Mouse (Mus musculus): ENCODE data around the gene Pdzk1. TPM values are rescaled to one million over a fixed set of nuclear protein-coding genes. Genes with fewer than 3 reads are reported as not detected.

Pdzk1 gene
- total and polyA plus RNA-seq, 3 experiments = 0.13 TPM; not detected in 2

- no peak for DNase-seq (ENCODE audit: extremely low read depth)
- Histone ChIP-seq H3K27me3 (replicated peaks) (no peaks in the 10 kb centered on the region), H3K79me2 (replicated peaks; ENCODE audit: control insufficient read depth, extremely low read depth, insufficient read depth, poor library complexity, severe bottlenecking) (no peaks in the 10 kb centered on the region), H3K9ac (ENCODE audit: insufficient read depth, low read depth) (no peak overlapping the region), H3K9me3 (replicated peaks; ENCODE audit: low read length) (no peaks in the 10 kb centered on the region), H3K36me3 (replicated peaks in 1 of 2; ENCODE audit: control insufficient read depth in 1 of 2, insufficient read depth in 1 of 2, low read length in 1 of 2) (no peaks in the 10 kb centered on the region), H3K27ac (ENCODE audit: insufficient read depth, low read depth) (no peak overlapping the region), H3K4me1 (ENCODE audit: control insufficient read depth in 1 of 2, insufficient read depth in 2 of 2) (peaks cover 16 to 17% of the 10 kb centered on the region in 2 experiments), H3K4me2 (ENCODE audit: insufficient read depth, low read depth, poor library complexity, severe bottlenecking) (no peak overlapping the region), H3K4me3 (replicated peaks in 1 of 3; ENCODE audit: low read depth in 2 of 3, low read length in 2 of 3, poor library complexity in 1 of 3) (no peak overlapping the region)
- dilution Hi-C loops (cut with MboI; ENCODE audit: extremely low pct_ligation_motif_present, extremely low pct_unique_long_range_greater_than_20kb, low sequenced_read_pairs) = no loop called here
- TF ChIP-seq RCOR1 (conservative IDR thresholded peaks at IDR 0.05; ENCODE audit: low read depth, low read length) (no peak), RAD21 (IDR thresholded peaks at IDR 0.05; ENCODE audit: low read depth, low read length) (no peak), CHD1 (IDR thresholded peaks at IDR 0.05; ENCODE audit: low read depth, low read length) (no peak), IRF4 (IDR thresholded peaks at IDR 0.05; ENCODE audit: low read depth, low read length) (no peak), TCF12 (IDR thresholded peaks at IDR 0.05; ENCODE audit: low read depth, low read length) (no peak), USF2 (conservative IDR thresholded peaks at IDR 0.05; ENCODE audit: low read depth, low read length) (no peak), SIN3A (IDR thresholded peaks at IDR 0.05; ENCODE audit: low read length) (no peak), SMC3 (IDR thresholded peaks at IDR 0.05; ENCODE audit: low read depth, low read length) (no peak)
- in situ Hi-C loops (cut with MboI; ENCODE audit: low pct_ligation_motif_present, low pct_unique_long_range_greater_than_20kb, low sequenced_read_pairs) = no loop called here
These were observed 17.9 kb downstream of the Pdzk1 start for GRCm38 (mm10) chr3:96846985-96847384.

DNA sequence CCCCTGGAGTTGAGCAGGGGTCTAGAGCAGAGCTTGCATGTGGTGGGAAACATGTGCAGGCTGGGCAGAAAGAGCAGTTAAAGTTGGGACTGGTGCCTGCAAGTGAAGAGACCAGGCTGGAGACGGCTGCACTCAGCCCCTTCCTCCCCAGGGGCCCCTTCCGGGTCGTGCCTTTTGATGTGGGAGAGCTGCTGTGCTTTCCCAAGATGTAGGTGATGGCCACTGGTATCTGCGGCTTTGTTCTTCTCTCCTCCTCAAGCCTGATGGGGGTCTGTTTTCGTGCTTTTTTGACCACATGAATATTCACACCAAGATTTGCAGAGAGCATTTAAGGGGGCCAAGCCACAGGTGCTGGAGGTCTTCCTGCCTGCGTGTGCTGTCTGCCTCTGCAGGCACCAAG, 18.6 kb downstream of the Pdzk1 start:
- Histone ChIP-seq H3K9me3 (replicated peaks; ENCODE audit: low read length) (no peaks in the 10 kb centered on the region), H3K4me1 (ENCODE audit: control insufficient read depth in 1 of 2, insufficient read depth in 2 of 2) (peaks cover 16 to 17% of the 10 kb centered on the region in 2 experiments), H3K4me3 (replicated peaks in 1 of 3; ENCODE audit: low read depth in 2 of 3, low read length in 2 of 3, poor library complexity in 1 of 3) (no peak overlapping the region), H3K4me2 (ENCODE audit: insufficient read depth, low read depth, poor library complexity, severe bottlenecking) (peak overlapping the region; percentile 33), H3K9ac (ENCODE audit: insufficient read depth, low read depth) (no peak overlapping the region), H3K36me3 (replicated peaks in 1 of 2; ENCODE audit: control insufficient read depth in 1 of 2, insufficient read depth in 1 of 2, low read length in 1 of 2) (no peaks in the 10 kb centered on the region), H3K27ac (ENCODE audit: insufficient read depth, low read depth) (no peak overlapping the region), H3K27me3 (replicated peaks) (no peaks in the 10 kb centered on the region), H3K79me2 (replicated peaks; ENCODE audit: control insufficient read depth, extremely low read depth, insufficient read depth, poor library complexity, severe bottlenecking) (no peaks in the 10 kb centered on the region)
- dilution Hi-C loops (cut with MboI; ENCODE audit: extremely low pct_ligation_motif_present, extremely low pct_unique_long_range_greater_than_20kb, low sequenced_read_pairs) = no loop called here
- in situ Hi-C loops (cut with MboI; ENCODE audit: low pct_ligation_motif_present, low pct_unique_long_range_greater_than_20kb, low sequenced_read_pairs) = no loop called here
- DNase-seq (ENCODE audit: extremely low read depth) = peak; percentile 26
- TF ChIP-seq TCF12 (IDR thresholded peaks at IDR 0.05; ENCODE audit: low read depth, low read length) (peak; percentile 58), BHLHE40 (IDR thresholded peaks at IDR 0.05; ENCODE audit: low read depth, low read length) (peak; percentile 64), MEF2A (IDR thresholded peaks at IDR 0.05; ENCODE audit: borderline replicate concordance, low read depth, low read length) (peak; percentile 59; the same call in 1 of the 2 replicates), USF2 (conservative IDR thresholded peaks at IDR 0.05; ENCODE audit: low read depth, low read length) (no peak), IRF4 (IDR thresholded peaks at IDR 0.05; ENCODE audit: low read depth, low read length) (peak; percentile 67), MAFK (IDR thresholded peaks at IDR 0.05; ENCODE audit: insufficient replicate concordance, low read length) (no peak), MAZ (IDR thresholded peaks at IDR 0.05; ENCODE audit: low read depth, low read length) (0 out of 2 replicates have a peak, but pooled peaks have one; percentile 31), ETS1 (conservative IDR thresholded peaks at IDR 0.05; ENCODE audit: low read depth, low read length) (peak; percentile 35), ELF1 (IDR thresholded peaks at IDR 0.05; ENCODE audit: low read depth, low read length) (peak; percentile 80), CHD2 (IDR thresholded peaks at IDR 0.05; ENCODE audit: low read length) (peak; percentile 28; the same call in 1 of the 2 replicates), ZNF384 (IDR thresholded peaks at IDR 0.05; ENCODE audit: low read depth, low read length) (no peak), UBTF (IDR thresholded peaks at IDR 0.05; ENCODE audit: low read depth, low read length) (no peak), GABPA (IDR thresholded peaks at IDR 0.05; ENCODE audit: insufficient replicate concordance, low read depth, low read length) (no peak), EP300 (IDR thresholded peaks at IDR 0.05; ENCODE audit: low read length) (peak; percentile 52), MAX (IDR thresholded peaks at IDR 0.05; ENCODE audit: low read length) (peak; percentile 11; the same call in 1 of the 2 replicates)

Data from CH12.LX (cell line).